In the genomic region with DNA sequence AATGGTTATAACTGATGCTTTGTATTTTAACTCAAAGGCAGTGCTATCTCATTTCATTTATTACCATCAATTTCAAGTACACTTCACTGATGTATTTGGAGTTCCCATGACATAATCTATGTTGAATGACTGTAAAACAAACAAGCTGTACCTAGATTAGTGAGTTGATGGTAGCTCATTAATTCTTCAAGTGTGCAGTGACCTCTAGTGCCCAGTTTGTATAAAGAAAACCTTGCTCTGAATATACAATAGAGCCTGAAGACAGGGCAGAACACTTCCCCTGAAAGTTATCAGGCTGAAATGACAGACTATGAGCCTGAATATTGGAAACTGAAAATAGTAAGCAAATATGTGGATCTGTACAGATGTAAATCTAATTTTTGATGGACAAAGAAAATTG, we compare ENCODE assay signal across 8 mouse cellular contexts.
DNase-seq lines count a peak whose midpoint lies in the region; ATAC-seq and TF ChIP-seq lines count a peak whose summit lies in the region.

No protein-coding gene starts in this region.

- H3K4me2 ChIP-seq in heart, postnatal 0 days (ENCODE audit: low read depth, low read length) = no peak overlapping the region
- H3K4me2 ChIP-seq in hindbrain, postnatal 0 days (ENCODE audit: low read depth, low read length) = no peak overlapping the region

- peak; percentile 57; the same call in 1 of the 2 replicates for ATAC-seq in heart, postnatal 0 days (ENCODE audit: insufficient read depth, low read depth)
- peak; percentile 82 for ATAC-seq in hindbrain, postnatal 0 days
- 0 out of 2 replicates have a peak, but pooled peaks have one; percentile 47 for ATAC-seq in megakaryocyte, adult 5-6 weeks (ENCODE audit: poor library complexity, severe bottlenecking)

- H3K4me1 ChIP-seq in heart, postnatal 0 days (ENCODE audit: control insufficient read depth, insufficient read depth) = no peaks in the 10 kb centered on the region
- no peaks in the 10 kb centered on the region for H3K4me1 ChIP-seq in hindbrain, postnatal 0 days (ENCODE audit: insufficient read depth, low read length)

- no peak overlapping the region for H3K4me3 ChIP-seq in heart, postnatal 0 days (ENCODE audit: low read depth, low read length)
- no peak overlapping the region for H3K4me3 ChIP-seq in hindbrain, postnatal 0 days (ENCODE audit: low read length)

- DNase-seq in heart, postnatal 0 days (ENCODE audit: low spot score) = peak; percentile 42
- no peak for DNase-seq in heart, adult 9 months (ENCODE audit: low spot score in 2 of 2)
- peak; percentile 63 for DNase-seq in CD4-positive, CD25-positive, alpha-beta regulatory T cell, adult 2 months (ENCODE audit: low read depth, low spot score)
- DNase-seq in c-Kit-positive CD71-positive TER-119-positive erythroid progenitor cells, embryonic 14.5 days (ENCODE audit: low spot score) = peak; percentile 9
- DNase-seq in hindbrain, postnatal 0 days (ENCODE audit: low spot score) = peak; percentile 79
- DNase-seq in gastrocnemius, postnatal 14 days = no peak
- no peak for DNase-seq in thymus, postnatal 36 days

- intact Hi-C loops in gastrocnemius, postnatal 14 days (cut with DNase I; ENCODE audit: low total_unique reads) = no loop called here

- no peaks in the 10 kb centered on the region for H3K9me3 ChIP-seq in heart, postnatal 0 days (replicated peaks; ENCODE audit: control insufficient read depth, low read length)
- no peaks in the 10 kb centered on the region for H3K9me3 ChIP-seq in hindbrain, postnatal 0 days (ENCODE audit: low read length)

- H3K36me3 ChIP-seq in heart, postnatal 0 days (replicated peaks; ENCODE audit: control insufficient read depth, insufficient read depth, low read length) = no peaks in the 10 kb centered on the region
- no peaks in the 10 kb centered on the region for H3K36me3 ChIP-seq in hindbrain, postnatal 0 days (ENCODE audit: insufficient read depth, low read length)

- no peaks in the 10 kb centered on the region for H3K27me3 ChIP-seq in heart, postnatal 0 days (ENCODE audit: control insufficient read depth, insufficient read depth, low read length)
- no peaks in the 10 kb centered on the region for H3K27me3 ChIP-seq in hindbrain, postnatal 0 days (ENCODE audit: insufficient read depth, low read length)

- H3K9ac ChIP-seq in heart, postnatal 0 days (replicated peaks; ENCODE audit: low read depth, low read length) = no peak overlapping the region
- H3K9ac ChIP-seq in hindbrain, postnatal 0 days (replicated peaks; ENCODE audit: low read length) = no peak overlapping the region

- no peak for TF ChIP-seq EP300 in heart, postnatal 0 days (IDR thresholded peaks at IDR 0.05; ENCODE audit: low read depth)

- no peak overlapping the region for H3K27ac ChIP-seq in heart, postnatal 0 days (ENCODE audit: low read depth)
- H3K27ac ChIP-seq in hindbrain, postnatal 0 days = no peak overlapping the region

- peak; percentile 61 for TF ChIP-seq CTCF in heart, postnatal 0 days (IDR thresholded peaks at IDR 0.05; ENCODE audit: low read depth)
- peak; percentile 69 for TF ChIP-seq CTCF in hindbrain, postnatal 0 days (IDR thresholded peaks at IDR 0.05; ENCODE audit: low read depth)

Comparison
In these comparisons a context has a peak if more than half of its experiments do, and no peak if none do; other contexts are left out.
1. DNase-seq: peak in heart, postnatal 0 days (single experiment), CD4-positive, CD25-positive, alpha-beta regulatory T cell, adult 2 months (single experiment), c-Kit-positive CD71-positive TER-119-positive erythroid progenitor cells, embryonic 14.5 days (single experiment) and hindbrain, postnatal 0 days (single experiment); none in heart, adult 9 months (0 of 2), gastrocnemius, postnatal 14 days (single experiment) and thymus, postnatal 36 days (0 of 2).
2. Peak in every context shown above with its lines, with median percentiles within 50 percentile points of each other: ATAC-seq.